Mouse (Mus musculus) heart, adult 9 months (tissue): Measurements from ENCODE around the gene Tmod4.

Experiments used
- DNase-seq, 2 experiments: peaks; one replicate each; pipeline ENCODE4 v3.0.0; 2022; ENCODE audit warnings: low spot score in 2 of 2

Tmod4 gene

DNA sequence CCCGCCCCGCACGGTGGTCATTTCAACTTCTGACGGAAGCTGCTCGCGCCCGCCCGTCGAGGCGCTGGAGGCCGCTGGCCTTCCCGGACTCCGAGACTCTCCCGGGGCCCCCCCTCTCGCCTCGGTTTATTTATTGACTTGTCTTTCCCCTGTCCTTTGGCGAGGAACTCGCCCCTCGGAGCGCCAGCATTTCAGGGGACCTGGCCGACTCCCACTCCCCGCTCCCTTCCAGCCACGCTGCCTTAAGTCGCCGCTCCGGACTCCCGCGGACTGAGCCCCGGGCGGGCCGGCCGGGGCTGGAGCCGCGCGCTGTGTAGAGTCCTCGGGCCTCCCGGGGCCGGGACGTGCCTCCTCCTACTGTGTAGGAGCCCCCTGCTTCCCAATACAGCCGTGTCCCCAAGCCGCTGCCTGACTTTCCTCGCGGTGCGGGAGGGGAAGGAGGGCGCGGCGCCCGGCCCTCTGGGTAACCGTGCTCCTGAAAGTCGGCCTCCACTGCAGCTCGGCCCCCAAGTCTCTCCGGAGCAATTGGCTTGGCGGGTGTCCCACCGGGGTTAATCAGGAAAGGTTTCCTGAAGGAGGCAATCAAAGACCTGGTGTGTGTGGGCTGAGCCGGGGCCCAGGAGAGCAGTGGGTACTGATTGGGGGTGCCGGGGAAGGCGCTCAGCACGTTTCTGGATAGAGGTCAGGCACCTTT lies 49.1 kb downstream of the Tmod4 start:
- peak; percentile 13 to 26 for DNase-seq

DNA sequence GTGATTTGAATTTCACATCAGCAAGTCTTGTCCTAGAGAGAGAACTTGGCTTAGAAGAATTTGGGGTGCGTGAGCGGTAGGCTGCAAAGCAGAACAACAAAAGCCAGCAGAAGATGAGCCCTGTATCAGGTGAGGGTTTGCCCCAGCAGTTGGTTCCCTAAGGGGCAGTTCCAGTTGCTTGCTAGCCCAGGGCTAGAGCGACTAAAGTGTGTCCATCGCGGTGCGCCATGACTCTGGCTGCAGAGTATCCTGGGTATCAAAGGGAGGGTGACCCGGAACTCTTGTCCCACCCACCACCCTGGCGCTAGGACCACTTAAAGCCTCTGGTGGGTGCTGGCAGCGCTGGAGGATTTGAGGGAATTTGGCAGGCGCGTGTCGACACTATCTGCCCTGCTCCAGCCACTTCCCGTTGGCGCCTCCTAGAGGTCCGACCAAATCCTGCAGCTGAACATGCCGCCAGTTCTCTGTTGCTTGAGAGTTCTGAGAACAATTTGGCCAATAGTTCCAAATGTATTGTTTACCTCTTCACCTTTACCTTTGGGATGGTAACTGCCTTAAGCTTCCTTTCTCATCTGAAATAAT lies 49.8 kb downstream of the Tmod4 start:
- DNase-seq: peak; percentile 52 to 86

DNA sequence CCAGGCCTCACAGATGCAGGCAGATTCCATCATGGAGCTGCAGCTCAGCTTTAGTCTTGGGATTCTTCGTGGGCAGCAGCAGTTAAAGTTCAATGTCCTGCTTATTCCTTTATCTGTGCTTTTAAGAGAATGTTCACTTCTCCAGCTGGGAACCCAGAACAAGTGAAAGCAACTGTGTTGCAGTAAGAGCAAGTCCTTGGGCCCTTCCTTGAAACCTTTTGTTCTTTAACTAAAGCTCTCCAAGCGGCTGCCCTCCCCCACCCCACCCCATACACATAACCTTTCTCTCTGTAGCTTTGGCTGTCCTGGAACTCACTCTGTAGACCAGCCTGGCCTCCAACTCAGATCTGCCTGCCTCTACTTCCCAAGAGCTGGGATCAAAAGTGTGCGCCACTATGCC lies 52.2 kb downstream of the Tmod4 start:
- DNase-seq: no peak

DNA sequence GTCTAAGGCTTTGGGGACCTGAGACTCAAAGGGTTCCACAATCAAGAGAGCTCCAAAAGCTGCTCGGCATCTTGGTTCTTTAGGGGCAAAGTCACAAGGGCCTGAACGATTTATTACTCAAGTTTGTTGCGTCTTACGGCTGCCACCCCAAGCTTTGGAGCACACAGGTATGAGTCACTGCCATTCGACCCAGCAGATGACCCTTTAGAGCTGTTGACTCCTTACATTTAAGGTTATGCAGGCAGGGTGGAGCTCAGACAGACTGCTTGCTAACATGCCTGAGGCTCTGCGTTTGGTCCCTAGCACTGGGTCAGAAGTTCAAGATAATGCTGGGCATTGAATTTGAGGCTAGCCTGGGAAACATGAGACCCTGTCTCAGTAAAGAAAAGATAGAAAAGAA lies 53.3 kb downstream of the Tmod4 start:
- DNase-seq: no peak
